Mouse (Mus musculus) small intestine, adult 2 months (tissue): Measurements from ENCODE around the gene Adat3. TPM values are rescaled to one million over a fixed set of nuclear protein-coding genes. Genes with fewer than 3 reads are reported as not detected.

Experiments
- H3K27ac ChIP-seq: fragments of 200-500 bp; 2 replicates; pipeline ENCODE4 v1.5.1; 2012; ENCODE audit warnings: low read depth, low read length, control low read depth, inconsistent platforms; ENCODE audit not compliant: insufficient read depth
- H3K27me3 ChIP-seq: fragments of 200-500 bp; 2 replicates; pipeline ENCODE4 v1.6.1; 2012; ENCODE audit warnings: mild to moderate bottlenecking, moderate library complexity, low read length, inconsistent platforms; ENCODE audit not compliant: control insufficient read depth, insufficient read depth
- H3K36me3 ChIP-seq: fragments of 200-500 bp; 2 replicates; pipeline ENCODE4 v1.6.1; 2012; ENCODE audit warnings: mild to moderate bottlenecking, low read length, control low read depth, inconsistent platforms; ENCODE audit not compliant: control insufficient read depth, insufficient read depth
- H3K4me1 ChIP-seq: fragments of 200-500 bp; 2 replicates; pipeline ENCODE4 v1.6.1; 2012; ENCODE audit warnings: low read length, inconsistent platforms, mixed read lengths; ENCODE audit not compliant: control insufficient read depth, insufficient read depth, insufficient read length
- H3K4me3 ChIP-seq: fragments of 200-500 bp; 2 replicates; pipeline ENCODE4 v1.5.1; 2012; ENCODE audit warnings: low read depth, mild to moderate bottlenecking, control low read depth, inconsistent platforms, low read length, moderate library complexity
- CTCF ChIP-seq: fragments of 200-500 bp; IDR thresholded peaks from 2 replicates; pipeline ENCODE4 v1.5.1; 2012; ENCODE audit warnings: low read depth, mild to moderate bottlenecking, control low read depth, inconsistent platforms, low read length, moderate library complexity, mixed read lengths; ENCODE audit not compliant: insufficient replicate concordance, insufficient read length; ENCODE audit errors: extremely low read depth
- POLR2A ChIP-seq: fragments of 200-500 bp; IDR thresholded peaks from 2 replicates; pipeline ENCODE4 v1.6.1; 2012; ENCODE audit warnings: low read depth, mild to moderate bottlenecking, control low read depth, inconsistent platforms, low read length, moderate library complexity
- WGBS: fragments of 180-500 bp; shearing (Covaris S2); methylation state at CpG from one replicate; pipeline ENCODE4 v1.1.7; 2018; 5-methylcytosine and 5-hydroxymethylcytosine counted together
- polyA plus RNA-seq: library from polyadenylated mRNA; depleted of rRNA; stranded (reverse); fragments of >200 nt; gene quantifications from 2 replicates; pipeline ENCODE4 v1.2.3, GENCODE M21; 2012

Adat3 gene
- polyA plus RNA-seq, 1 experiment: 23.9 TPM

GRCm38 (mm10) chr10:80561116-80561944 lies 41.4 kb upstream of the Adat3 start, which contains the start of gene Rexo1:
Gene Rexo1 (minus strand): TSS chr10:80561560.
- no peaks in the 10 kb centered on the region for H3K27me3 ChIP-seq
- H3K4me3 ChIP-seq: peak within 1 kb of the TSS; percentile 86
- peaks cover 14% of the 10 kb centered on the region for H3K4me1 ChIP-seq
- peak within 1 kb of the TSS; percentile 88 for H3K27ac ChIP-seq
- no peak; the same call in none of the 2 replicates for TF ChIP-seq POLR2A
- TF ChIP-seq CTCF: peak; percentile 85
- under 1% methylated on average over 72 of the region's 72 CpGs for WGBS
- no peaks in the 10 kb centered on the region for H3K36me3 ChIP-seq

DNA sequence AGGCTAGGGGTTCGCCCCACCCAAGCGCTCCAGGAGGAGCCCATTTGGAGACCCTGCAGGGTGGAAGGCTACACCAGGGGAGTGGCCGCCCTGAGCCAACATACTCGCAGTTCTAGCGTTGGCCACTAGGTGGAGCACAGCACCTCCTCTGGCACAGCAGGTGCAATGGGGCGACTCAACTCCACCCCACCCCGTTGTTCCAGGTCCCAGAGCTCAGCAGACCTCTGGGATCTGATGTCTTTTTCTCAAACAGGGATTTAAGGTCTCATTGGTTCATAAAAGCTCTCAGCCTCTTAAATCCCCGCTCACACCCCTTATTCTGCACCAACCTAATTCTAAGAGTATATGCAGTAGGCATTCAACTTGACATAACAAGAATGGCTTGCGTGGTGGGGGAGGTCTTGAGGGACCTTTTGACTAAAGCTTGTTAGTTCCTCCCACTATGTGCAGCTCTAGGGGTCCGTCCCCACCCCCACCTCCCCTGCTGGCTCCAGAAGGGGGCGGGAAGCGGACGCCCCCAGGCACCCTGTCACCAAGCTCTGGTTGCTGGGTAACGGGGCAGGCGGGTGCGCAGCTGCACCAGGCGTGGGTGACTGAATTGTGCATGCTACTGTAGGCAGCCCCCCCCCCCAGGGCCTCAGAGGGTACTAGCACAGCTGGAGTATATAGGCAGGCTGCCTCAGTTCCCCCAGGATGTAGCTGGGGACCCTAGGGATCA lies 36.1 kb upstream of the Adat3 start:
- no peak overlapping the region for H3K4me3 ChIP-seq
- TF ChIP-seq POLR2A: no peak
- TF ChIP-seq CTCF: peak; percentile 96
- no peak overlapping the region for H3K27ac ChIP-seq
- H3K36me3 ChIP-seq: no peaks in the 10 kb centered on the region
- no peaks in the 10 kb centered on the region for H3K27me3 ChIP-seq
- H3K4me1 ChIP-seq: peaks cover 18% of the 10 kb centered on the region
- 39% methylated on average over 17 of the region's 17 CpGs for WGBS

DNA sequence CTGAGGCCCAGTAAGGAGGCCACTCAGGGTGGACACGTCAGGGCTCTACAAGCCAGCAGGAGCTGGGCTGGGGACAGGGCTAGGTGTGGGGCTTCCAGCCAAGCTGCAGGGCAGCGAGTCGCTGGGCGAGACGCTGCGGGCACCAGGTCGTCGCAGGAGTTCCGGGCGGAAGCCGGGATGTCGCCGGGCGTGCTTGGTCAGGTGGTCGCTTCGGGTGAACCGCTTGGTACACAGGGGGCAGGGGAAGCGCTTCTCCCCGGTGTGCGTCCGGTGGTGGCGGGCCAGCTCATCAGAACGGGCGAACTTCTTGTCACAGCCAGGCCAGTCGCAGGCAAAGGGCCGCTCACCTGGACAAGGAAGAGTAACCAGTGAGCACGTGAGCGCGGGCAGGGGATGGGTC lies 33.8 kb upstream of the Adat3 start:
- H3K27ac ChIP-seq: no peak overlapping the region
- H3K4me1 ChIP-seq: peaks cover 25% of the 10 kb centered on the region
- H3K4me3 ChIP-seq: no peak overlapping the region
- H3K36me3 ChIP-seq: no peaks in the 10 kb centered on the region
- no peak for TF ChIP-seq POLR2A
- no peak for TF ChIP-seq CTCF
- H3K27me3 ChIP-seq: no peaks in the 10 kb centered on the region
- WGBS: 96% methylated on average over 29 of the region's 29 CpGs

- WGBS: 12% methylated on average over 10 of the region's 10 CpGs
These were observed 33.0 kb upstream of the Adat3 start for GRCm38 (mm10) chr10:80569664-80570066.

DNA sequence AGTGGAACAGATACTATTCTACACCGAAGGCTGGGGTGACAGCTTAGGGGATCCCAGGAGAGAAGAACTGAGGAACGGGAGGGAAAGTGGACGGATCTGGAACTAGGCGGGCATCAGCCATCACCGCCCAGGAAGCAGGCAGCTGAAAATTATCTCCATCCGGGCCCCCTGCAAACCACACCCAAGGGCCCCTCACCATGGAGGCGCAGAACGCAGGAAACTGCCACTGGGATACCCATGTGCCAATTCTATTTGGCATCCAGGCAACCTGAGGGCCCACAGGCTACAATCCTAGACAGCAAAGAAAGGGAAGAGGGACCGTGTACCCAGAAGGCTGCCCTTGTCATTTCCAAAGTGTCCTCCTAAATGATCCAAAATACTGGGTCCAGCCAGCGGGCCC lies 32.3 kb upstream of the Adat3 start:
- no peak overlapping the region for H3K4me3 ChIP-seq
- H3K27me3 ChIP-seq: no peaks in the 10 kb centered on the region
- peaks cover 25% of the 10 kb centered on the region for H3K4me1 ChIP-seq
- no peak overlapping the region for H3K27ac ChIP-seq
- 84% methylated on average over 10 of the region's 10 CpGs for WGBS
- TF ChIP-seq POLR2A (no peak), CTCF (no peak)
- H3K36me3 ChIP-seq: no peaks in the 10 kb centered on the region

More at GRCm38 (mm10) chr10:80569664-80570066, 33.0 kb upstream of the Adat3 start:
- Histone ChIP-seq H3K4me3 (peak overlapping the region; percentile 56), H3K27me3 (no peaks in the 10 kb centered on the region), H3K36me3 (no peaks in the 10 kb centered on the region), H3K27ac (peak overlapping the region; percentile 51), H3K4me1 (peaks cover 25% of the 10 kb centered on the region)
- TF ChIP-seq CTCF (no peak), POLR2A (no peak)

DNA sequence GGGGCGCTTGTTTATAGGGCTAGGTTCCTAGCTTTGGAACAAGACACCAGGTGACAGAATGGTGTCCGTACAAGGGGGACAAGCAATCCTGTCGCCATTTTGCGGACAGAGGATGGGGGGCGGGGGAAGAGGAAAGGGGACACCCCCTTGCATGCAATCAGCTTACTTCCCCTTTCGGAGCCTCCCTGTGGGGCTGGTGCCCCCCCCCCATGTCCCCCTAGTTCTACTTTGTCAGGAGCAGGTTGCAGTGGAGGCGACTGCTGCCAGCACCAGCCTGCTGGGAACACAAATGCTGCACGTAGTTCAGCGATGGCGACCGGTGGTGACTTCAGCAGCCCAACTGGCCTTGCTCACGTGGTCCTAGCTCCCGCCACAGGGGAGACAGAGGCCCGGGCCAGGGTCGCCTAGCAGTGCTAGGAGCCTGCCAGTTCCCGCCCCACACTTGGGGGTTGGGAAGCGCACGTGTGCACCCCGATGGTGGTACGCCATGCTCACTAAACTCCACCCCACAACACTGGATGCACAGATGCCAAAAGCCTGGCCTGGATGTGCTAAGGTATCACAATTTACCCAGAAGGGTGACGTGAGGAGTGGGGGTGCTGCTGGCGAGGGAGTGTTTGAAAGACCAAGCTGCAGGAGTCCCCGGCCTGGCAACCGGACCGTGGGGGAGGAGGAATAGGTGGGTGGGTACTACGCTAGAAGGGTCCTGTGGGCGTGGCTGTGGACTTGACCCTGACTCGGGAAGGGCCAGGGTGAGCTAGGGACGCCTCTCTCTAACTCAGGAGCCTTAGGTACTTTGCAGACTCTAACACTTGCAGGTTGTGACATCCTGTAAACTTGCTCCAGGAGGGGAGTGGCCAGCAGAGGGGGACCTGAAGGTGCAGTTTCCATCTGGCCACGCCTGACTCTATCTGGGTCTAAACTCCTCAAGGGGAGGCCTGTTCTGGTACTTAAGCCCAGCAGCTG lies 31.5 kb upstream of the Adat3 start:
- Histone ChIP-seq H3K36me3 (no peaks in the 10 kb centered on the region), H3K27ac (no peak overlapping the region), H3K27me3 (no peaks in the 10 kb centered on the region), H3K4me1 (peaks cover 30% of the 10 kb centered on the region), H3K4me3 (0 out of 2 replicates have a peak overlapping the region, but pooled peaks have one; percentile 2)
- 49% methylated on average over 30 of the region's 30 CpGs for WGBS
- TF ChIP-seq POLR2A (no peak), CTCF (no peak)
